In genomic region chr11:88449180-88449579, GRCm38 (mm10) we compare ENCODE assay signal across 21 mouse cellular contexts.
DNase-seq lines count a peak whose midpoint lies in the region; ATAC-seq and TF ChIP-seq lines count a peak whose summit lies in the region.
"Had no signal": no experiment of that assay in that cellular context is flagged by ENCODE, and none has a peak within 500 bp of the region (broad histone marks: within the 10 kb centered on the region; RNA-seq: fewer than 3 reads in every experiment).

No protein-coding gene starts in this region.

- no peak for TF ChIP-seq CTCF in hindbrain, postnatal 0 days (IDR thresholded peaks at IDR 0.05; ENCODE audit: low read depth)

- WGBS in heart, embryonic 13.5 days = 68% methylated on average over 6 of the region's 6 CpGs
- WGBS in hindbrain, embryonic 12.5 days = 84% methylated on average over 6 of the region's 6 CpGs
- WGBS in hindbrain, postnatal 0 days = 80% methylated on average over 6 of the region's 6 CpGs

- H3K27me3 ChIP-seq in heart, embryonic 13.5 days (replicated peaks) = no peaks in the 10 kb centered on the region
- no peaks in the 10 kb centered on the region for H3K27me3 ChIP-seq in hindbrain, embryonic 12.5 days
- H3K27me3 ChIP-seq in hindbrain, postnatal 0 days (ENCODE audit: insufficient read depth, low read length) = no peaks in the 10 kb centered on the region
- H3K27me3 ChIP-seq: embryonic facial prominence, embryonic 12.5 days; hindbrain, embryonic 15.5 days; liver, embryonic 12.5 days had no signal

- H3K9ac ChIP-seq in heart, embryonic 13.5 days = no peak overlapping the region
- peak overlapping the region; percentile 33; the same call in 1 of the 2 replicates for H3K9ac ChIP-seq in hindbrain, embryonic 12.5 days
- H3K9ac ChIP-seq in hindbrain, postnatal 0 days (replicated peaks; ENCODE audit: low read length) = no peak overlapping the region
- H3K9ac ChIP-seq: embryonic facial prominence, embryonic 12.5 days; forebrain, postnatal 0 days; hindbrain, embryonic 15.5 days; limb, embryonic 13.5 days; liver, embryonic 12.5 days had no signal

- peaks cover 14% of the 10 kb centered on the region for H3K36me3 ChIP-seq in heart, embryonic 13.5 days
- H3K36me3 ChIP-seq in hindbrain, embryonic 12.5 days = 0 out of 2 replicates have a peak, but pooled peaks cover 6% of the 10 kb centered on the region
- H3K36me3 ChIP-seq in hindbrain, postnatal 0 days (ENCODE audit: insufficient read depth, low read length) = no peaks in the 10 kb centered on the region
- H3K36me3 ChIP-seq: embryonic facial prominence, embryonic 12.5 days; hindbrain, embryonic 15.5 days had no signal

- no peaks in the 10 kb centered on the region for H3K9me3 ChIP-seq in heart, embryonic 13.5 days
- no peaks in the 10 kb centered on the region for H3K9me3 ChIP-seq in hindbrain, embryonic 12.5 days (replicated peaks)
- no peaks in the 10 kb centered on the region for H3K9me3 ChIP-seq in hindbrain, postnatal 0 days (ENCODE audit: low read length)
- H3K9me3 ChIP-seq: embryonic facial prominence, embryonic 12.5 days; hindbrain, embryonic 15.5 days; limb, embryonic 13.5 days; liver, embryonic 12.5 days; megakaryocyte, embryonic 14.5 days had no signal

- H3K27ac ChIP-seq in heart, embryonic 13.5 days (replicated peaks) = peak overlapping the region; percentile 84
- peak overlapping the region; percentile 55 for H3K27ac ChIP-seq in hindbrain, embryonic 12.5 days
- no peak overlapping the region for H3K27ac ChIP-seq in hindbrain, postnatal 0 days
- H3K27ac ChIP-seq: embryonic facial prominence, embryonic 12.5 days; hindbrain, embryonic 15.5 days; limb, embryonic 13.5 days; liver, embryonic 12.5 days had no signal

- H3K4me3 ChIP-seq in heart, embryonic 13.5 days = no peak overlapping the region
- H3K4me3 ChIP-seq in hindbrain, embryonic 12.5 days = no peak overlapping the region
- H3K4me3 ChIP-seq in hindbrain, postnatal 0 days (ENCODE audit: low read length) = no peak overlapping the region
- H3K4me3 ChIP-seq: embryonic facial prominence, embryonic 12.5 days; hindbrain, embryonic 15.5 days; limb, embryonic 13.5 days; liver, embryonic 12.5 days; megakaryocyte, embryonic 14.5 days had no signal

- intact Hi-C loops in heart, postnatal 25 days (cut with DNase I) = no loop called here

- H3K4me2 ChIP-seq in heart, embryonic 13.5 days = no peak overlapping the region
- no peak overlapping the region for H3K4me2 ChIP-seq in hindbrain, embryonic 12.5 days (replicated peaks)
- H3K4me2 ChIP-seq in hindbrain, postnatal 0 days (ENCODE audit: low read depth, low read length) = no peak overlapping the region
- H3K4me2 ChIP-seq: embryonic facial prominence, embryonic 12.5 days; hindbrain, embryonic 15.5 days; limb, embryonic 13.5 days; liver, embryonic 12.5 days had no signal

- no peak for ATAC-seq in heart, embryonic 13.5 days (ENCODE audit: extremely low read depth, insufficient number of reproducible peaks, low FRiP score, low TSS enrichment)
- no peak for ATAC-seq in hindbrain, embryonic 12.5 days (ENCODE audit: low FRiP score)
- no peak for ATAC-seq in hindbrain, postnatal 0 days
- ATAC-seq: forebrain, postnatal 0 days; liver, embryonic 12.5 days; midbrain, embryonic 16.5 days had no signal

- peaks cover 67% of the 10 kb centered on the region for H3K4me1 ChIP-seq in heart, embryonic 13.5 days
- H3K4me1 ChIP-seq in hindbrain, embryonic 12.5 days = peaks cover 71% of the 10 kb centered on the region
- H3K4me1 ChIP-seq in hindbrain, postnatal 0 days (ENCODE audit: insufficient read depth, low read length) = peaks cover 9% of the 10 kb centered on the region; the same call in 1 of the 2 replicates
- H3K4me1 ChIP-seq: embryonic facial prominence, embryonic 12.5 days; liver, embryonic 12.5 days had no signal

- DNase-seq in heart, postnatal 25 days (ENCODE audit: low spot score) = no peak
- no peak for DNase-seq in hindbrain, postnatal 0 days (ENCODE audit: low spot score)
- DNase-seq in 3T3-L1 (ENCODE audit: low read depth, low spot score) = peak; percentile 54
- peak; percentile 45 for DNase-seq in NIH3T3 (ENCODE audit: low read depth)
- DNase-seq in urinary bladder, postnatal 36 days (ENCODE audit: low spot score in 2 of 2) = no peak
- DNase-seq: adrenal gland, postnatal 14 days; cerebellum, adult 2 months; cerebellum, postnatal 25 days; forebrain, postnatal 0 days; layer of hippocampus, adult 9-11 months; lung, adult 18-20 months; lung, postnatal 14 days; thymus, postnatal 25 days had no signal

Comparison
In these comparisons a context has a peak if more than half of its experiments do, and no peak if none do; other contexts are left out.
1. DNase-seq: peak in 3T3-L1 (single experiment) and NIH3T3 (single experiment); none in heart, postnatal 25 days (single experiment), hindbrain, postnatal 0 days (single experiment) and urinary bladder, postnatal 36 days (0 of 2).